Mouse (Mus musculus): ENCODE measurements around the gene Jdp2.

Jdp2 gene

DNA sequence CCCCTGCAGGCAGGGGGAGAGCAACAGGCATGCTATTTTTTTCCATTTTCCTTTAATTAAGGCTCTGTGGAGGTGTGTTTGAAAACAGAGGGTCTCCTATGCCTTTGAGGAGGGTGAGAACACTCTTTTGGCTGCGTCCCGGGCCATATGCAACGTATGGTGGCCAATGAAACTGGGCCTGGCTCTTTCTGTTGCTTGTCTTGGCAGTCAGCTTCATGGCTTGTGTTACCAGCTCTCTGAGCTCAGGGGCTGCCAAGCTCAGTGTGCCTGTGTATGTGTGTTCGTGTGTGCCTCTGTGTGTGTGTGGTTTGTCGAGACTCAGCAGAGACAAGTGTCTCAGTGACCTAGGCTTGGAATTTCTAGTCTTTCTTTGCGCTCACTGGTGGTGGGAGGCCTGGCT, 2.7 kb downstream of the Jdp2 start:
- no peak for DNase-seq (ENCODE audit: low read depth in 2 of 2, low spot score in 2 of 2)

DNA sequence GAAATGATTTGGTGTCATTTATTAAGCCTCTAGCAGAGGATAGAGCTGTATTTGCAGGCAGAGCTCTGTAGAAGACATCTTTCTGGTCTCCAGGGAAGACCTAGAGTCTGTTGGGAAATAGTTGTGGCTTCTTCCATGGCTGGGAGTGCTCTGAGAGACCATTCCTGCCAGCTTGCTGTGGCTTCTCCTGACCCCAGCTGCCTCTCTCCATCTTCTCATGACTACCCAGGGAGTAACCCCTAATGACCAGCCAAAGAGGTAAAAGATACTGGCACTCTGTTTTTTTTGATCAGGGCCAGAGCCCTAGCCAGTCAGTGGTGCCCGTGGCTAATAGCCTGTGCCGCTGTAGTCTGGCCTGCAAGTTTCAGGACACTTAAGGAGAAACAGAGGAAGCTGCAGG, 3.3 kb downstream of the Jdp2 start:
- DNase-seq (ENCODE audit: low read depth in 2 of 2, low spot score in 2 of 2): no peak

DNA sequence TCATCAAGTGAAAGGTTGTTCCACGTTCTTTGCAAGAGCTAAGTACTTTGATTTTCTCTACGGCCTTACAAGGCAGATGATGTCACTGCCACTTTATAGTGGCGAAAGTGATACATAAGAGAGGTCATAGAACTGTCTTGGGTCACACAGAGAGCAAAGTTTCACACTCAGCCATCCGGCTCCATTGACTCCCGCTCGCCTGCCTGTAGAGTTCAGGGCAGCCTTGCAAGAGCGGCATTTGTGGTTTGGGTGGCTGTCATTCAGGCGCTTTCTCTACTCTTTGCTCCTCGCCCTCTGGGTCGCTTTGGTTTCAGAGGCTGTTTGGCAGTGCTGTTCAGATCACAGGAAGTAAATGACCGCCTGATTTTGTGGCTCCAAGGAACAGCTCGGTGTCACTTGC, 4.0 kb downstream of the Jdp2 start:
- no peak for DNase-seq (ENCODE audit: low read depth in 2 of 2, low spot score in 2 of 2)

DNA sequence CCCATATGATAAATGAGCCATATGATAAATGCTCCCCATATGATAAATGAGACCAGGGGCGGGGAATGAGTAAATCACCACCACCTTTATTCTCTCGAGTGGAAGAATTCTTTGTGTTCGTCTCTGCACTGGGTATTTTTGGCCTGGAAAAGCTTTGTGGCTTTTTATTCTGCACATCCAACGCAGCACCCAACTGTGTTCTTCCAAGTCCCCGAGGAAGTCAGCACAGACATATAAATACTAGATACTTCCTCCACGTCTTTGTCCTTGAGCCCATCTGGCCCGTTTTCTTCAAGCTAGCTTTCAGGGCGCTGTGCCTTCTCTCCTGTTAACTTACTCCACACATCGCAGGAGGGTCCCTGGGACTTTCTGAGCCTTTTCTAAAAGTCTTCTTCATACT, 4.9 kb downstream of the Jdp2 start:
- no peak for DNase-seq (ENCODE audit: low read depth in 2 of 2, low spot score in 2 of 2)

DNA sequence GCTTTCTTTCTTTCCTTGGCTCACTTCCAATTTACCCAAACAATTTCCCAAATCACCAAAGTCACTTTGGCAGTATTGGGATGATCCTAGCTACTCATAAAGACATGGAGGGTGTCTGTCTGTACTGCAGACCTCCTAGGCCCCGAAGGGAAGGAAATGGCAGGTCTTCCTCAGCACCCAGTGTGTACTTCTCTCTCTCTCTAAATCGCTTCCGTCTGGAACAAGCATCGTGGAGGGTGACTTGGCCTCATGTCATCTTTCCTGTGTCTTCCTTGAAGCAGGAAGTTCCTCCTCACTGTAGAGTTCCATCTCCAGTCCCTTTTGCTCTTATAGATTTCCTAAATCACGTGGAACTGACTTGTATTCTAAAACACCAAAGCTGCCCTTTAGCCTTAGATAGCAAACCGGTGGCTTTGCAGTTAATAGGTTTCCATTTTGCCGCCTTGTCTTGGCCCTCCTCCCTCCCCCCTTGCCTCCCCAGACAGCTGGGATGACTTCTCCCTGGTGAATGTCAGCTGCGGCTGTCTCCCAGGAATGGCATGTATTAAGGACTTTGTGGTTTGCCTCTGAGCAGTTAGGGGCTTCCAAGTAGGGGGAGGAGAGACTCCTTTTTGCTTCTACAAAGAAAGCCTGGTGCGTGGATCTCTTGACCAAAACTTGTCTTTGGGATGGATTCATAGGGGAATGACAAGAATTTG, 5.6 kb downstream of the Jdp2 start:
- DNase-seq (ENCODE audit: low read depth in 2 of 2, low spot score in 2 of 2): no peak

DNA sequence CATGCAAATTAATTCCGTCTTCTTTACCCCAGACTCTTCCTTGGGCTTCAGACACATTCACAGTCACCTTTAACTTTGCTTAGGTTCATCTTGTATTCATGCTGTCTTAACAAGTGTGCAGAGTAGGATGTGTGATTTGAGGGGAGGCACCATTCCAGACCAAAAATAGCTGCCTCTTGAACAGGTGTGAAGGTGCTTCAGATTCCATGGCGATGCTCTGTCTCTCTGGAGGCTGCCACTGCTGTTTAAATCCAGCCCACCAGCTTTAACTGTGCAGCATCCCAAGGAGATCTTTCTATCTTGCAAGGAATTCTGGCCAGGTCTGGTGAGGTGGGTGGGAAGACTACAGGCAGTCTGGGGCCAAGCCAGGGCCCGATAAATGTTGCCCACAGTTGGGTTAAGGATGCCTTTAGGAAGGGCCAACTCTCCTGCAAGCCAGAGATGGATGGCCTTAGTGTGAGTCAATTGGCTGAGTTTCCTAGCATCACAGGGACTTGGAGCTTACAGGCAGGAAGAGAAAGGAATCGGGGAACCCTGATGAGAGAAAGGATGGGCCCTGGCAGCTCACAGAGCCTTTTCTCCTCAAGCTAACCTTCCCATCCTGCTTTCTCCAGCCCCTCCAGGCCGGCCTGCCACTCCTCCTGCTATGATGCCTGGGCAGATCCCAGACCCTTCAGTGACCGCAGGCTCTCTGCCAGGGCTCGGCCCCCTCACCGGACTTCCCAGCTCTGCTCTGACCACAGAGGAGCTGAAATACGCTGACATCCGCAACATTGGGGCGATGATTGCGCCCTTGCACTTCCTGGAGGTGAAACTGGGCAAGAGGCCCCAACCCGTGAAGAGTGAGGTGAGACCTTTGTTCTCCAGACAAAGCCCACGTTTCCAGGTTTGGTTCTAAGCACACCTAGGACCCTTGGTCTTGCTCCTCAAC, 9.0 kb downstream of the Jdp2 start:
- DNase-seq (ENCODE audit: low read depth in 2 of 2, low spot score in 2 of 2): no peak

DNA sequence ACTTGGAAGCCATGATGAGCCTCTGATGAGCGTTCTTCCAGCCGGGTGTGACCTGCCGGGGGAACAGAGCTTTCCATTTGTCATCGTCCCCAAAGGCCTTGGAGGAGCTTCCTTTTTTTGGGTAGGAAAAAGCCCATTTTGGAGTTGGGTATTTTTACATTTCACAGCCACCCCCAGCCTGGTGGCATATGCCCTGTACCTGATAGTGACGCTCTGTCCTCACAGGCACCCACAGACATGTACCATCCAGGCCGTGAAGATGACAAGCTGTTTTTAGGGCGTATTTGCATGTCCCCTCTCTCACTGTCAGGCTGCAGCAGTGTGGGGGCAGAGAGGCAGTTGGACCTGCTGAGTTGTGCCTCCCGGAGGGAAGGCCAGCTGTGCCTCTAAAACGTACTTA, 11.3 kb downstream of the Jdp2 start:
- DNase-seq (ENCODE audit: low read depth in 2 of 2, low spot score in 2 of 2): no peak

DNA sequence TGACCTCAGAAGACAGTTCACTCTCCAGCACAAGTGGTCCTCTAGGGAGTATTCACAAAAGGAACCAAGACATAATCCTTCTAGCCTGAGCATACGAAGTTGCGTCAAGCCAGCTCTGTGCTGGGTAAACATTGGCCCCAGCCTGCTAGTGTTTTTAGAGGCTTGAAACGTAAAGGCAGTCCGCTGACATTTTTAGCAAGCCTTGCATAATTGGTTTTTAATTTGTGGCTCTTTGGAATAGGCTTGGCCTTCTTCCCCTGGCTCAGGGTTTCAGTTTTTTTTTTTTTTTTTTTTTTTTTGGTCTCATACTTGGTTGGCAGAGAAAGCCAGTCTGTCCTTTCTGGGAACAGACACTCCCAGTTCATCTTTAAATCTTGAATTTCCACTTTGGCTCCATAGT, 15.3 kb downstream of the Jdp2 start:
- DNase-seq (ENCODE audit: low read depth in 2 of 2, low spot score in 2 of 2): no peak

DNA sequence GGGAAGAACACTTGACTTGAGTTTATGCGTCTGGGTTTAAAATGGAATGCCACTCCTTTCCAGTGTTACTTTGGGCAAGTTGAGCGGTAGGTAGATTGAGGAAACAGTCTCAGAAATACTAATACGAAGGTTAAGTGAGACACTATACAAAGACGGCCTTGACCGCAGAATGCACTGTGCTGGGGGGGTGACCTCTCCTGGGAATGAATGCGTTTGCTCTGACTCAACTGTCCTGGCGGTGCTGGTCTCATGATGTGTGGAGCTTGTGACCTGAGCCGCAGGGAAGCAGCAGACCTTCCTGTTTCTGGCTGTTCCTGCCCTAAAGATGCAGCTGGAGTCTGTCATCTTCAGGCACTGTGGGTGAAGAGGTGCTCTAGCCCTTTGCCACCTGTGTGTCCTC, 16.7 kb downstream of the Jdp2 start:
- no peak for DNase-seq (ENCODE audit: low read depth in 2 of 2, low spot score in 2 of 2)

DNA sequence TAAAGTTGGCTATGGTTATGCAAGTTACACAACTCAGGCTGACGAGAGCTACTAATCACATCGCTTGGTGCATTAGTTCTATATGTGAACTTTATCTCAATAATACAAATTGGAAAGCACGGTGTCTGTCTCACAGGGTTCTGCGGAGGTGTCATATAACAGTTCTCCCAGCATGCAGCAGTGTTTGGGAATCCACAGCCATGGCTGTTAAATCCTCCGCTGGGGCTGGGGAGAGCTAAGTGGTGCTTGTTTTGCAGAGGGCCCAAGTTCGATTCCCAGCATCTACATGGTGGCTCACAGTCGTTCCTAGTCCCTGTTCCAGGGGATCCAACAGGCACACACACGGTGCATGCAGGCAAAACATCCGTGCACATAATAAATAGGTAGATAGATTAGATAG, 19.1 kb downstream of the Jdp2 start:
- no peak for DNase-seq (ENCODE audit: low read depth in 2 of 2, low spot score in 2 of 2)

DNA sequence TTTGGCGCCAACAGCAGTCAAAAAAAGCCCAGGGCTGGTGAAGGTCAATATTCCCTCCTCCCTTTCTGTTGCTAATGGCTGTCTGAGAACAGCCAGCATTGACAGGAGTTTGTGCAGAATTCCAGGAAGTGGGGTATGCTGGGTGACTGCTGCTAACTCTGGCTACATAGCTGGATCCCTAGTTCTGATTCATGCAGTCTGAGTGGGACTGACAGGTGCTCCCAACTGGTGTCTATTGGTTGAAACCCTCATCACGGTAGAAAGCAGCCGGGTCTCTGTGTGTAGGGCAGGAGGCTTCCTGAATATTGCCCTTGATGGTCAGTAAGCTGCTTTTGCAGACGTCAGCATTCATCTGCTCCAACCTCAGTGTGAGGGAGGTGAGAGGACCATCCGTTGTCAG, 19.6 kb downstream of the Jdp2 start:
- no peak for DNase-seq (ENCODE audit: low read depth in 2 of 2, low spot score in 2 of 2)

DNA sequence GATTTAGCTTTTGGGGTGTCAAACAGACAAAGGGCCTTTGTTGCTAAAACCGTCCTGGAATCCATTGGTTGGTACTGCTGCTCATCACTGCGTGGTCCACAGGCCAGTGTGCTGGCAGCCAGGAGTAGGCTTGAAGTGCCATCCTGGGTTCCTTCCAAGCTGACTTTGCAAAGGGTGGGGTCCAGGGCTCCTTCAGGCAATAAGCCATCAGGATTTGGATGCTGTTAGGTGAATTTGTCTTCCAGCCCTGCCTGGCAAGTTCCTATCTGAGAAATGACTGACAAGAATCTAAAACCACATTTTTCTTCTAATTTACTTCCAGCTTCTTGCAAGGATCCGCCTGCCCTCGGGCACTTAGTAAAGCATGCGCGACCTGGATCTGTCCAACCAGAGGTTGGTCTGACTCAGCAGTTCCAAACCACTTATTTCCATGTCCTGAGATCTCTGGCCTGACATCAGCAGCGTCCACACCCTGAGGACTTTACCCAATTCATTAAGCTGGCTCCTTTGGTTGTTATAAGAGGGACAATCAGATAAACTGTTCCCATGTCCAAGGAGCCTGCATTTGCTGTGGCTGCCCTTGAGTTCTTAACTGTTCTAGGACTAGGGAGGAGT, 20.6 kb downstream of the Jdp2 start:
- no peak for DNase-seq (ENCODE audit: low read depth in 2 of 2, low spot score in 2 of 2)

DNA sequence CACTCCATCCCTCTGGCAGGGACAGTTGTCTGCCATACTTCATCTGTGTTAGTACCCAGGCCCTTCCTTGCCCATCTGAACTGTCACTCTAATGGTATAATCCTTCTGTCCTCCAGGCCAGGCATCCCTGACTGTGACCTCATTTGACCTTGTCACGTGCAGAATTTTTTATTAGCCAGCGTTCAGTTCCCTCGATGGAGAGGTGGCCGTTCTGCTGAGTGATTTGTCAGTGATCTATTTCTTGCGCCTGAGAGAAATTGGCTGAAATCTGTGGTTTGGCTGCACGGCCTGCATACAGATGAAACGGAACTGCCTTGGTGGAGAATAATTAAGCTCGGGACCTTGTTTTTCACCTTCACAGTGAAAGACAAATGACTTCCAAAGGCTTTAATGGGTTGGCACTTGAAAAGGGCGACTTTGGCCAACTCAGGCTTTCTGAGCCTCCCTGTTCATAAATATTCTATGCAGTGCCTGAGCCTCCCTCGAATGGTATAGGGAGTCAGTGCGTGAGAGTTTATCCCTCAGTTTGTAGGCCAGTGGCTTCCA, 21.1 kb downstream of the Jdp2 start:
- DNase-seq (ENCODE audit: low read depth in 2 of 2, low spot score in 2 of 2): no peak

DNA sequence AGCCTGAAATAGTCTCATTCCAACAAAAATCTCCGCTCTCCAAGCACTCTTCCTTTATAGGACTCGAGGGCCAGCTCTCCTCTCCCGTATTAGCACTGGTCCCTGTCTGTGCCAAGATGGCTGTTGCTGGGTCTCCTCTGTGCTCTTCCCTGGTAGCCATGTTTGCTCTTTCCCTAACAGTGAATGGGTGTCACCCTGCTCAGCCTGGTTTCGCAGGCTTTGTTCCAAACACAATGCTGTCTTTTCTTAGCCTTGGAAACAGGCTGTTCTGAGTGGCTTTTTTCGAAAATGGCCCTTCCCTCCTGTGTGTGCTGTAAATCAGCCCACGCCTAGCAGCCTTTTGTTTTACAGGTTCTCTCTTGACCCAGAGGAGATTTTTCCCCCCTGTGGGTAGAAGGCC, 22.2 kb downstream of the Jdp2 start:
- no peak for DNase-seq (ENCODE audit: low read depth in 2 of 2, low spot score in 2 of 2)

DNA sequence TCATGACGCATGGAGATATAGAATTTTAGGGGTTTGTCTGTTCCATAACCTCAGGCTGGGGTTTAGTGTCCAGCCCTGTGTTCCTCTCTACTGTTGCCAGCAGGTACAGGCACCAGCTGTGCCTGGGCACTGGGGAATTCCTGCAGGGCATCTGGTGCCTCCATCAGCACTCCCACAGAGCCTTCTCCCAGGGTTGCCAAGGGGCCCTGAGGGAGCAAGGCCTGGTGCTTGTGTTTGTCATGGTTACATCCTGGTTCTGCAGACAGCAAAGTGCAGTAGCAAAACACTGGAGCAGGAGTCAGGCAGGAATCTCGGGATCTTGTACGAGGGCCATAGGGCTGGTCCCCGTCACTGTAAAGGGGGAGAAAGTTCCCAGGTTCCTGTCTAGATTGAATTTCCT, 22.8 kb downstream of the Jdp2 start:
- no peak for DNase-seq (ENCODE audit: low read depth in 2 of 2, low spot score in 2 of 2)

DNA sequence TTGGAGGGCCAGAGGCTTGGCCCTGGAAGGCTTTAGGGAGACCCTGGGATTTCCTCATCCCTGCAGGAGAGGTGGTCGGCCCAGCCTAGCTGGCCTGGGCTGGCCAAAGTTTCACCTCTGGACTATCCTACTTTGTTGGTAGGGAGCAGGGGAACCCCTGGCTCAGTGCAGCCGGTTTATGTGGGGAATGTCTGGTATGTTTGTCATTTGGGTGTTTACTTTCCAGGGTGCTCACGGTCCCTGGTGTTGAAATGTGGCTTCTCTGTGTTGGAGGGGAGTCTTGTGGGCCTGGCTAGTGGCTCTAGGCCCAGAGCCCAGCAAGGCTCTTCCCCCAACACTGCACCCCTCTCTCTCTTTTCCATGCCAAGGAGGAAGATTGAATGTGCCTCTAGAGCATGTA, 24.9 kb downstream of the Jdp2 start:
- DNase-seq (ENCODE audit: low read depth in 2 of 2, low spot score in 2 of 2): no peak

DNA sequence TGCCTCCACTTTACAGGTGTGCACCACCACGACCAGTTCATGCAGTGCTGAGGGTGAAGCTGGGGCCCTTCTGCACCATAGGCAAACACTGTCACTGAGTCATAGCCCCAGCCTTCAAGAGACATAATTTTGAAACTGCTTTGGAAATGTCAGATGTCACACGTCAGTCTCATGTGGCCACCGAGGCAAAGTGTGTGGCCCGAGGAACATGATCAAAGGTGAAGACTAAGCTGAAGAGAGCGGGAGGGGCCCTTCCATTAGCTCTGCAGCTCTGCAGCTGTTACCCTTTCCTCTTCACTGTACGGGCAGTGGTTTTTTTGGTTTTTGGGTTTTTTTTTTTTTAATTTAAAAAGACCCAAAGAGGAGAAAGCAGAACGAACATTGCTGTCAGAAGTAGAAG, 25.8 kb downstream of the Jdp2 start:
- DNase-seq (ENCODE audit: low read depth in 2 of 2, low spot score in 2 of 2): no peak

DNA sequence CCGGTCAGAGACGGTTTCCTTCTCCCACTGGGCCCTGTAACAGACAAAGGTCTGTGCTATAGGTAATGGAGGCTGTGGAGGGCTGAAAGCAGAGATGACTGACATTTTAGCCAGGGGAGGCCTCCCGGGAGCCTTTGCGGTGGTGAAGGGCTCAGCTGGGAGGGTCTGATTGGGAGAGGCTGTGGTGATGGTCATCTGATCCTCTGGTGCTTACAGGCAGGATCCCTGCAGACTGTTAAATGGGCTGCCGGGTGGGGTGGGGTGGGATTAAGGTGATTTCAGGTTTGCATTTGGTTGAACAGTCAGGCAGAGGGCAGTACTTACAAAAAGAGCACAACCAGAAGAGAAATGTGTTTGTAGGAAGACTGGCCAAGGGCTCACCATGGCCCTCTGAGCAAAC, 27.0 kb downstream of the Jdp2 start:
- no peak for DNase-seq (ENCODE audit: low read depth in 2 of 2, low spot score in 2 of 2)

DNA sequence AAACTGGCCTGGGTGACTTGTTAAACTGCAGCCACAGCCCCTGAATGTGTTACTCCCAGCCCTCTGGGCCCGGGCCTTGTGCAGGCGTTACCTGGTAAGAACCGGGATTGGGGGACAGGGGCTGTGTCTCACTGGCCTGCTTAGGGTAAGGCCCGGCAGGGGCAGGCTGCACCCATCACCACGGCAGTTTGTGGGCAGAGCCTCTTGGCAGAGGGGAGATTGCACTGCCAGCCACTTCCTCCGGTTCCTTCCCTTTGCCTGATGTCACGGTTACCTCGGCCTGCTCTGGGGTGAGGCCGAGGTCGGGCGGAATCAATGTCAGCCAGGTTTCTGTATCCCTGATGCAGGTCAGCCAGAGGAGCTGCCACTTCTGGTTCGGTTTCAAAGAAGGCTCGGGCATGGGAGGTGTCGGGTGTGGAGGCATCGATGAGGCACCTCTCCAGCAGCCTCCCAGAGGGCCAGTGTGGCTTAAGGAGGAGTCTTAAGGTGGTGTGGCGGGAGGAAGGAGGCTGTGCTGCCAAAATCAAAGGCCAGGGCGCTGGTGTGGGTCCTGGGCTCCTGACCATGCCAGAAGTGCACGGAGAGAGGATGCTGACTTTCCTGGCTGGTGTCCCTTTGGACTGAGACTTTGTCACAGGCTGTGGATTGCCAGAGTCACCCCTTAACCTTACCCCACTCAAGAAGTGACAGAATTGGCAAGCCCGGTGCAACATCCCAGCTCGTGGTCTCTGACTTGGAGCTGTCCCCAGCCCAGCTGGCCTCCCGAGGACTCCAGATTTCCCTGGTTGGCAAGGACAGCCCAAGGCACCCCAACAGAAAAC, 31.0 kb downstream of the Jdp2 start:
- DNase-seq (ENCODE audit: low read depth in 2 of 2, low spot score in 2 of 2): no peak

DNA sequence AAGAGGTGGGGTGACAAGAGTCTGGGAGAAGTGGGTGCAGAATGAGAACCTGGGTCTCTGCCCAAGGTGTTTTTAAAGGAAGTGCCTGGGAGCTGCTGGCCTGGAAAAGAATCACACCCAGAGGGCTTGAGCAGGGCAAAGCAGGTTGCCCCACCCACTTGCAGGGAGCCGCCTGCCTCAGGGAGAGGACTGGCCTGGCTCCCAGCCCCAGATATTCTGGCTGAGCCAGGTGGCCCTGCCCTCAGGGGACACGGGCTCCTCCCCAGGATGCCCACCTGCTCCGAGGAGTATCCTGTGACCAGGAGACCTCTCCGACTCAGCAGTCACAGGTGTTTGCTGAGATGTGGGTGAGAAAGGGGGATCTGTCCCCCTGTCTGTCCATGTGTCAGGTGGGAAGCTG, 32.4 kb downstream of the Jdp2 start:
- no peak for DNase-seq (ENCODE audit: low read depth in 2 of 2, low spot score in 2 of 2)

DNA sequence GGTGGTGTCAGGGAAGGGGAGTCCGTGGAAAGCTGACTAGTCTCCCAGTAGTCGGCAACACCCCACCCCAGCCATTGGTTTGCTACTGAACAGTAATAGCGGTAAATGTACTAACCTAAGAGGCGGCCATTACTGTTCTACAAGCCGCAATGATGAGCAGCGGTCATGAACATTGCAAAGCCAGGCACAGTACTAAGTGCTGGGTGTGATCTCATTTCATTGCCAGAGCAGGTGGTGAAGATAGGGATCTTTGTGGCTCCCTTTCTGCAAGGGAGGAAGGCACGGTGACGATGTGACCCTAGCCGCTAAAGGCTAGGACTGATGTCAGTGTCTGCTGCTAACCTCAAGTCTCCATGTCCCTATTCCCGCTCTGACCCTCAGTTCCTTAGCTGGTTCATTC, 33.5 kb downstream of the Jdp2 start:
- no peak for DNase-seq (ENCODE audit: low read depth in 2 of 2, low spot score in 2 of 2)
